Mouse (Mus musculus) thymus, adult 2 months (tissue): ENCODE data around the gene Cacna1c.

Experiments used
- CTCF ChIP-seq: fragments of 200-500 bp; IDR thresholded peaks from 2 replicates; pipeline ENCODE4 v1.5.1; 2012; ENCODE audit warnings: mild to moderate bottlenecking, control low read depth, low read length, moderate library complexity, borderline replicate concordance; ENCODE audit not compliant: control insufficient read depth, poor library complexity, insufficient read depth; ENCODE audit errors: extremely low read depth
- POLR2A ChIP-seq: fragments of 200-500 bp; IDR thresholded peaks from 2 replicates; pipeline ENCODE4 v1.6.1; 2012; ENCODE audit warnings: mild to moderate bottlenecking, low read length, control low read depth, moderate library complexity; ENCODE audit not compliant: control insufficient read depth, poor library complexity, insufficient read depth; ENCODE audit errors: extremely low read depth

DNA sequence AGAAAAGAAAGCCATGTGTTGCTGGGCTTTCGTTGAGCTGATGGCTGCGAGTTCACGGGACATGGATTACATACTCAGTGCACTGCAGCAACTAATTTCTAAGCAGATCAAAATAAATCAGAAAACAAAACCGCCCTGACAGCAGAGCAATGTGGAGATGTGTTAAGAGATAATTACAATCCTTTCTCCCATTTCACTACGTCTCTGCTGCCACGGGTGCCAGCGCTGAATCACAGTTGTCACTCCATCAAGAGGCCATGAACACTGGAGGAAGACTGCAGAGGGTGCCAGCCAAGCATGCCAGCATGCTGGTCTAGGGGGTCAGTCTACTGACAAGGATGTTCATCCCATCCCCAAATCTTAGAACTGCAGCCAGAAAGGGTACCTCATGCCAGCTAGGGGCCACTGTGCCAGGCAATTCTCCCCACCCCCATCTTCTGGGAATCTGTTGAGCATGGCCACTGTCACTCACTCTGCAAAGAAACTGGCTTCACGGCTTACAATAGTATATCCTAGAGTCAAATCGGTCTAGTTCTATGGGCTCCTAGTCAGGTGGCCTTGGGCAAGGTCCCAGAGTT lies 263.1 kb downstream of the Cacna1c start:
- no peak for TF ChIP-seq POLR2A
- no peak for TF ChIP-seq CTCF
